Mouse (Mus musculus) E14TG2a.4 (cell line): ENCODE measurements around the gene Aldh3a1.
"Not testable (repeated sequence)": the region's sequence is repeated elsewhere in the genome, so short reads cannot be mapped to it uniquely, and the experiment has no call there.

ENCODE experiments used
- H3K27me3 ChIP-seq: 2 replicates; pipeline ENCODE4 v1.6.1; 2014; ENCODE audit warnings: low read length, control low read depth; ENCODE audit not compliant: insufficient read depth
- H3K36me3 ChIP-seq: 2 replicates; pipeline ENCODE4 v1.6.1; 2014; ENCODE audit warnings: low read length, control low read depth; ENCODE audit not compliant: insufficient read depth
- H3K4me1 ChIP-seq: replicated peaks from 2 replicates; pipeline ENCODE4 v1.6.1; 2014; ENCODE audit warnings: low read depth, low read length, control low read depth
- H3K4me3 ChIP-seq: replicated peaks from 2 replicates; pipeline ENCODE4 v1.5.1; 2014; ENCODE audit warnings: mild to moderate bottlenecking, low read length
- H3K9me3 ChIP-seq: 2 replicates; pipeline ENCODE4 v1.6.1; 2014; ENCODE audit warnings: low read length, control low read depth
- CTCF ChIP-seq: conservative IDR thresholded peaks from 2 replicates; pipeline ENCODE4 v1.5.1; 2014; ENCODE audit warnings: low read length
- NANOG ChIP-seq: IDR thresholded peaks from 2 replicates; pipeline ENCODE4 v1.6.1; 2014; ENCODE audit warnings: borderline replicate concordance, low read length, mixed read lengths
- POU5F1 ChIP-seq: IDR thresholded peaks from 2 replicates; pipeline ENCODE4 v1.6.1; 2014; ENCODE audit warnings: low read length, borderline replicate concordance

The Aldh3a1 gene

GRCm38 (mm10) chr11:61170184-61170583, 37.2 kb upstream of the Aldh3a1 start:
- Histone ChIP-seq H3K4me3 (no peak overlapping the region), H3K9me3 (no peaks in the 10 kb centered on the region), H3K4me1 (peaks cover 62% of the 10 kb centered on the region), H3K27me3 (no peaks in the 10 kb centered on the region), H3K36me3 (peaks cover 65% of the 10 kb centered on the region)
- no peak for TF ChIP-seq POU5F1
- no peak for TF ChIP-seq CTCF
- no peak for TF ChIP-seq NANOG

- peaks cover 70% of the 10 kb centered on the region for H3K4me1 ChIP-seq
- H3K9me3 ChIP-seq, H3K27me3 ChIP-seq: not testable (repeated sequence)
- peaks cover 32% of the 10 kb centered on the region for H3K36me3 ChIP-seq
- H3K4me3 ChIP-seq: peak overlapping the region; percentile 100
Measured at GRCm38 (mm10) chr11:61173477-61173876, 33.9 kb upstream of the Aldh3a1 start.

GRCm38 (mm10) chr11:61174291-61174820, 33.0 kb upstream of the Aldh3a1 start:
- TF ChIP-seq POU5F1: no peak
- no peak for TF ChIP-seq NANOG
- TF ChIP-seq CTCF: peak; percentile 22; the same call in 1 of the 2 replicates
- no peaks in the 10 kb centered on the region for H3K27me3 ChIP-seq
- peaks cover 61% of the 10 kb centered on the region for H3K4me1 ChIP-seq

DNA sequence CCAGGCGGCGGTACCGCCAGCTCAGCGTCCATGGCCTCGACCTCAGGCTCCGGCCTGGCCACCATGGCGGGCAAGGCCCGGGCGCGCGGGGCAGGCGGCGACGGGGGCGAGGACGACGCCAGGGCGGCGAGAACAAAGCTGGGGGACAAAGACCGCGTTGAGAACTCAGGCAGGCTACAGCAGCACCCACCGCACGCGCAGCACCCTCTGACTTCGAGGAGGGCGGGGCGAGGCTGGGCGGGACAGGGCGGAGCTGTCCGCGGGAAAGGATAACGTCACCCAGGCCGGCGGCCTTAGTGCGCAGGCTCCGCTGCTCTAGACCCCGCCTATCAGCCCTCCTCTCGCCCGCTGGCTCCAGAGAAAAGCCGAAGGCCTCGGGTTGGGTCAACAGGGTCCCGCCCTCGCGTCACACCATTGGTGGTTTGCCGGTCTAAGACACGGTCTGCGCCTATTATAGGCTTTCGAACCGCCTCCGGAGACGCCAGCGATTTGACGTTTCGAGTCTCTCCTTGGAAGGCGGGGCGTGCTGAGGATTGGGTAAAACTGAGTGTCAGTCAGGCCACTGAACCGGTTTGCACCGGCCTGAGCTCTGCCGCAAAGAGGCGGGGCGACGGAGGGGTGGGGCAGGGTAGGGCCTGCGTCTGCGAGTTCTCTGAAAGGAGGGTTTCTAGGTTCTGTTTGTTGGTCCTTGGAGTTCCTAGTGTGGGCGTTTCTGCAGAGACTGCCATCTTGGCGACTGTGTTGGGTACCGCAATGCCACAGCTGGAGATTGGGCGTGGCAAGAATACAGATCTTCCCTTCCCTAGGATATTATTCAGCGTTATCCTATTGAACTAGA, 32.3 kb upstream of the Aldh3a1 start, which contains the start of gene Usp22:
Gene Usp22, minus strand, starts transcription at position 235 of the 838 bp plus-strand sequence.
- Histone ChIP-seq H3K4me1 (peaks cover 57% of the 10 kb centered on the region), H3K9me3 (no peaks in the 10 kb centered on the region), H3K36me3 (peaks cover 26% of the 10 kb centered on the region), H3K27me3 (no peaks in the 10 kb centered on the region), H3K4me3 (peak within 1 kb of the TSS; percentile 100)
- TF ChIP-seq CTCF (no peak), POU5F1 (no peak), NANOG (no peak)

More at GRCm38 (mm10) chr11:61174291-61174820, 33.0 kb upstream of the Aldh3a1 start:
- Histone ChIP-seq H3K36me3 (peaks cover 26% of the 10 kb centered on the region), H3K9me3 (no peaks in the 10 kb centered on the region), H3K4me3 (peak overlapping the region; percentile 100)

DNA sequence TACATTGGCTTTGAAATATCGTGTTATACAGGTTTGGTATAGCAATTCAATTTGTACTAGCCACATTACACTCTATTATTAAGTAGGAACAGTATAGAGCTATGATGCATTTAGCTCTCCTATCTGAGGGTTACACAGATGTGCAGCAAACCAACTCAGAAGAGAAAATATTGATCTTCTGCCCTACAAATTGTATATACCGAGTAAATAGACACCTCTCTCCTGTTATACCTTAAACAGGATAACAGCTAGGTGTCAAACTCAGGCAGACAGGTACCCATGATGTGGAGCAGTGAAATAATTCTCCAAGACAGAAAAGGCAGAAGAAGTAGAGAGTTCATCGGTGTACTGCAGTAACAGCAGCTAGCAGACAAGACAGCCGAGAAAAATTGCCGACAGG, 31.6 kb upstream of the Aldh3a1 start:
- Histone ChIP-seq H3K4me3 (peak overlapping the region; percentile 100), H3K27me3 (no peaks in the 10 kb centered on the region), H3K36me3 (peaks cover 21% of the 10 kb centered on the region), H3K4me1 (peaks cover 62% of the 10 kb centered on the region), H3K9me3 (no peaks in the 10 kb centered on the region)
- TF ChIP-seq CTCF: no peak
- no peak for TF ChIP-seq POU5F1
- TF ChIP-seq NANOG: no peak

DNA sequence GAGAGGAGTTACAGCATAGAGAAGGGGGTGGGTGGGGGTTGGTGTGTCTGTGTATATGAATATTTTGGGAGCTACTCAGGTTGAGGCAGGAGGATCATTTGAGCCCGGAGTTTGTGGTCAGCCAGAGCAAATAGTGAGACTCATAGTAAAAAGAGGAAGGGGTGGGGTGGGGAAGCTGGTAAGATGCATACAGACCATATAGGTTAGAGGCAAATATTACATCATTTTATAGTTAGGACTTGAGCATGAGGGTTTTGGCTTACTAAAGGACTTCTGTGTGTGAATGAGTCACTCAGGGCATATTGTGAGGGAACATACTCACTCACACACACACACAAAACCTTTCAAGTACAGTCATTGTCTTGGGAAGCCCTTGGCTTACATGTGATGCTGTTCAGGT, 31.0 kb upstream of the Aldh3a1 start:
- Histone ChIP-seq H3K27me3 (no peaks in the 10 kb centered on the region), H3K4me1 (peaks cover 62% of the 10 kb centered on the region), H3K36me3 (peaks cover 16% of the 10 kb centered on the region), H3K4me3 (no peak overlapping the region), H3K9me3 (no peaks in the 10 kb centered on the region)
- TF ChIP-seq NANOG: no peak
- TF ChIP-seq CTCF: no peak
- no peak for TF ChIP-seq POU5F1

DNA sequence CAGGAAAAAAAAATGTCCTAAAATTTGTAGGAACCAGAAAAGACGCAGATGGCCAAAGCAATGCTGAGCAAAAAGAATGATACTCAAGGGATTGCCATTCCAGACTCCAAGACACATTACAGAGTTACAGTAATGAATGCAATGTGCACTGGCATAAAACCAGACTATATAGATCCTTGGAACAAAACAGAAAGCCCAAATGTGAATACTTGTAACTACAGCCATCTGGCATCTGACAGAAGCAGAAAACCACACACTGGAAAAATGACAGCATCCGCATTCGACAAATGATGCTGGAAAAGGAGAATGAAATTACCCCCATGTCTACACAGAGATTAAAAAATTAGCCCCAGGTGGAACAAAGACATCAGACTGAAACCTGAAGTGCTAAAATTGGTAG, 27.0 kb upstream of the Aldh3a1 start:
- no peak for TF ChIP-seq CTCF
- TF ChIP-seq POU5F1: no peak
- no peak for TF ChIP-seq NANOG
- Histone ChIP-seq H3K9me3 (no peaks in the 10 kb centered on the region; the same call in 1 of the 2 replicates), H3K4me3 (no peak overlapping the region), H3K27me3 (no peaks in the 10 kb centered on the region), H3K36me3 (no peaks in the 10 kb centered on the region), H3K4me1 (peaks cover 59% of the 10 kb centered on the region)

- no peak for TF ChIP-seq CTCF
- 0 out of 2 replicates have a peak, but pooled peaks have one; percentile 41 for TF ChIP-seq POU5F1
- peak; percentile 75 for TF ChIP-seq NANOG
- H3K36me3 ChIP-seq: no peaks in the 10 kb centered on the region
- H3K4me1 ChIP-seq: peaks cover 46% of the 10 kb centered on the region
- no peaks in the 10 kb centered on the region for H3K27me3 ChIP-seq
- no peaks in the 10 kb centered on the region; the same call in 1 of the 2 replicates for H3K9me3 ChIP-seq
- no peak overlapping the region for H3K4me3 ChIP-seq
Measured at GRCm38 (mm10) chr11:61181624-61182023, 25.7 kb upstream of the Aldh3a1 start.

DNA sequence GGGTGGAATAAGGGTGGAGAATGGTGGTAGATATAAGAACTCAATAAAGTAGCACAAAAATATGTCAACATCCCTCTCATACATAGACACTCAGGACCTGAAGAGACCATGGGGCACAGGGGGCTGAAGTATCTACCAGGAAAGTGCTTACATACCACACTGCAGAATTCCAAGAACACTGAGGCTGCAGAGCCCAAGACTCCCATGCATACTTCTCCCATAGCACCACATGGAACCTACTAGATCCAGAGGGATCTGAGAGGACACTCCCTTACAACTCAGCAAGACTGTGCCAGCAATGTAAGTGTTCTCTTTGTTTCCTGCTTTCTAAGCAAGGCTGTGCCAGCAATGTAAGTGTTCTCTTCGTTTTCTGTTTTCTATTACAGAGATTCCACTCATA, 23.5 kb upstream of the Aldh3a1 start:
- H3K9me3 ChIP-seq: no peaks in the 10 kb centered on the region; the same call in 1 of the 2 replicates
- H3K36me3 ChIP-seq: no peaks in the 10 kb centered on the region
- H3K4me1 ChIP-seq: peaks cover 37% of the 10 kb centered on the region
- H3K4me3 ChIP-seq: no peak overlapping the region
- H3K27me3 ChIP-seq: no peaks in the 10 kb centered on the region
- TF ChIP-seq POU5F1 (no peak), CTCF (no peak), NANOG (no peak)
